Mouse (Mus musculus) liver, postnatal 0 days (tissue): ENCODE measurements at regions not wholly inside any gene's neighbourhood (a gene's known extent, or its start where the extent isn't known, plus 50 kb on each side); places are given as distances from the start of the nearest gene placed in this dataset.

Experiments used
- CTCF ChIP-seq: sonication (generic); IDR thresholded peaks from 2 replicates; pipeline ENCODE4 v1.5.1; 2016; ENCODE audit warnings: antibody characterized with exemption, low read depth
- EP300 ChIP-seq: IDR thresholded peaks from 2 replicates; pipeline ENCODE4 v1.6.1; 2016; ENCODE audit warnings: antibody characterized with exemption, low read depth, mild to moderate bottlenecking

- TF ChIP-seq CTCF (no peak), EP300 (no peak)
Observed at GRCm38 (mm10) chr6:31636954-31637353, 73.2 kb upstream of the Podxl start.
